ENCODE assay signal across 9 mouse cellular contexts in genomic region chr17:36198317-36198716, GRCm38 (mm10). TPM values are rescaled to one million over a fixed set of nuclear protein-coding genes. Genes with fewer than 3 reads are reported as not detected.
DNase-seq lines count a peak whose midpoint lies in the region; ATAC-seq and TF ChIP-seq lines count a peak whose summit lies in the region.
"Had no signal": no experiment of that assay in that cellular context is flagged by ENCODE, and none has a peak within 500 bp of the region (broad histone marks: within the 10 kb centered on the region; RNA-seq: fewer than 3 reads in every experiment).

No protein-coding gene starts in this region.

- WGBS in kidney, embryonic 15.5 days, result 8% methylated on average over 5 of the region's 5 CpGs
- WGBS in liver, postnatal 0 days (ENCODE audit: insufficient replicate concordance), result 18% methylated on average over 5 of the region's 5 CpGs
- WGBS in midbrain, embryonic 13.5 days, result 7% methylated on average over 5 of the region's 5 CpGs

- TF ChIP-seq POLR2A in ES-Bruce4 (IDR thresholded peaks at IDR 0.05; ENCODE audit: insufficient read depth, low read length), result no peak

- H3K27me3 ChIP-seq in kidney, embryonic 15.5 days, result peaks cover 76% of the 10 kb centered on the region
- no peaks in the 10 kb centered on the region for H3K27me3 ChIP-seq in ES-Bruce4 (ENCODE audit: control insufficient read depth, insufficient read depth, low read length, poor library complexity, severe bottlenecking)
- H3K27me3 ChIP-seq in liver, postnatal 0 days (ENCODE audit: insufficient read depth, low read length), result no peaks in the 10 kb centered on the region
- H3K27me3 ChIP-seq in midbrain, embryonic 13.5 days, result peaks cover 23% of the 10 kb centered on the region

- no peaks in the 10 kb centered on the region for H3K36me3 ChIP-seq in kidney, embryonic 15.5 days
- no peaks in the 10 kb centered on the region for H3K36me3 ChIP-seq in ES-Bruce4 (ENCODE audit: control insufficient read depth, insufficient read depth, low read length, poor library complexity, severe bottlenecking)
- H3K36me3 ChIP-seq in liver, postnatal 0 days (replicated peaks; ENCODE audit: insufficient read depth, low read length), result no peaks in the 10 kb centered on the region
- no peaks in the 10 kb centered on the region for H3K36me3 ChIP-seq in midbrain, embryonic 13.5 days

- peak; percentile 7 for DNase-seq in kidney, adult 9 months
- peak; percentile 59 for DNase-seq in 416B (ENCODE audit: low read depth)
- peak; percentile 51 for DNase-seq in liver, postnatal 0 days
- DNase-seq in cerebellum, adult 18-20 months, result no peak
- no peak for DNase-seq in frontal cortex, postnatal 14 days (ENCODE audit: low spot score in 2 of 2)
- DNase-seq: kidney, adult 8-10 months had no signal

- 0 out of 2 replicates have a peak, but pooled peaks have one; percentile 24 for TF ChIP-seq EP300 in ES-Bruce4 (IDR thresholded peaks at IDR 0.05; ENCODE audit: insufficient read depth, low read depth, low read length)
- no peak for TF ChIP-seq EP300 in liver, postnatal 0 days (IDR thresholded peaks at IDR 0.05; ENCODE audit: low read depth)

- ATAC-seq in kidney, embryonic 15.5 days (replicated peaks; ENCODE audit: low FRiP score), result no peak
- no peak for ATAC-seq in liver, postnatal 0 days
- ATAC-seq in midbrain, embryonic 13.5 days, result no peak

- H3K27ac ChIP-seq in kidney, embryonic 15.5 days, result no peak overlapping the region
- no peak overlapping the region for H3K27ac ChIP-seq in ES-Bruce4 (ENCODE audit: insufficient read depth, low read length)
- no peak overlapping the region for H3K27ac ChIP-seq in liver, postnatal 0 days (ENCODE audit: low read depth)
- no peak overlapping the region for H3K27ac ChIP-seq in midbrain, embryonic 13.5 days

- no peak overlapping the region for H3K4me3 ChIP-seq in kidney, embryonic 15.5 days (replicated peaks)
- H3K4me3 ChIP-seq in ES-Bruce4 (ENCODE audit: low read depth, low read length), result no peak overlapping the region
- H3K4me3 ChIP-seq in liver, postnatal 0 days (ENCODE audit: low read depth, low read length), result no peak overlapping the region
- H3K4me3 ChIP-seq in midbrain, embryonic 13.5 days (replicated peaks), result no peak overlapping the region

- no peaks in the 10 kb centered on the region for H3K9me3 ChIP-seq in kidney, embryonic 15.5 days (replicated peaks)
- no peaks in the 10 kb centered on the region for H3K9me3 ChIP-seq in ES-Bruce4 (replicated peaks; ENCODE audit: control insufficient read depth, insufficient read depth, low read length, poor library complexity, severe bottlenecking)
- no peaks in the 10 kb centered on the region for H3K9me3 ChIP-seq in liver, postnatal 0 days (ENCODE audit: low read length)
- H3K9me3 ChIP-seq in midbrain, embryonic 13.5 days, result no peaks in the 10 kb centered on the region

- H3K4me2 ChIP-seq in kidney, embryonic 15.5 days, result no peak overlapping the region
- no peak overlapping the region for H3K4me2 ChIP-seq in liver, postnatal 0 days (ENCODE audit: low read depth, low read length)
- H3K4me2 ChIP-seq in midbrain, embryonic 13.5 days (replicated peaks), result no peak overlapping the region

- peak; percentile 96 for TF ChIP-seq CTCF in ES-Bruce4 (IDR thresholded peaks at IDR 0.05; ENCODE audit: low read depth, low read length)
- TF ChIP-seq CTCF in liver, postnatal 0 days (IDR thresholded peaks at IDR 0.05; ENCODE audit: low read depth), result peak; percentile 54

- no peaks in the 10 kb centered on the region for H3K4me1 ChIP-seq in kidney, embryonic 15.5 days
- no peaks in the 10 kb centered on the region for H3K4me1 ChIP-seq in ES-Bruce4 (ENCODE audit: control insufficient read depth, insufficient read depth, low read length)
- no peaks in the 10 kb centered on the region for H3K4me1 ChIP-seq in liver, postnatal 0 days (ENCODE audit: insufficient read depth)
- H3K4me1 ChIP-seq in midbrain, embryonic 13.5 days (replicated peaks), result no peaks in the 10 kb centered on the region

- no peak overlapping the region for H3K9ac ChIP-seq in kidney, embryonic 15.5 days
- no peak overlapping the region for H3K9ac ChIP-seq in ES-Bruce4 (ENCODE audit: low read depth, poor library complexity, severe bottlenecking)
- H3K9ac ChIP-seq in liver, postnatal 0 days (replicated peaks), result no peak overlapping the region
- no peak overlapping the region for H3K9ac ChIP-seq in midbrain, embryonic 13.5 days (replicated peaks)

RNA-seq across cellular contexts. Expression of gene H2-T3, which starts 8.2 kb away (rescaled TPM):
- polyA plus RNA-seq in kidney, embryonic 15.5 days (2015; fragmentation: Nextera tagmentation; extraction: Ambion mirVana), result not detected in 2 replicates
- polyA plus RNA-seq in ES-Bruce4 (2011; ENCODE audit: insufficient read depth, insufficient read length, low read depth, missing spikeins), result 0.64 and 0.84 TPM in 2 replicates
- polyA plus RNA-seq in liver, postnatal 0 days (2015; fragmentation: Nextera tagmentation; extraction: Ambion mirVana), result not detected in 2 replicates
- not detected in 2 replicates for polyA plus RNA-seq in midbrain, embryonic 13.5 days (2015; fragmentation: Nextera tagmentation; extraction: Ambion mirVana)

RNA-seq across cellular contexts. Expression of gene Gm8909, which starts 30.0 kb away (rescaled TPM):
- not detected in 2 replicates for polyA plus RNA-seq in kidney, embryonic 15.5 days (2015; fragmentation: Nextera tagmentation; extraction: Ambion mirVana)
- 13.5 and 17.5 TPM in 2 replicates for polyA plus RNA-seq in ES-Bruce4 (2011; ENCODE audit: insufficient read depth, insufficient read length, low read depth, missing spikeins)
- not detected in 2 replicates for polyA plus RNA-seq in liver, postnatal 0 days (2015; fragmentation: Nextera tagmentation; extraction: Ambion mirVana)
- not detected in 2 replicates for polyA plus RNA-seq in midbrain, embryonic 13.5 days (2015; fragmentation: Nextera tagmentation; extraction: Ambion mirVana)

RNA-seq across cellular contexts. Expression of gene Rpp21, which starts 59.6 kb away (rescaled TPM):
- polyA plus RNA-seq in kidney, embryonic 15.5 days (2015; fragmentation: Nextera tagmentation; extraction: Ambion mirVana), result 107 and 113 TPM in 2 replicates
- 32.1 and 35.0 TPM in 2 replicates for polyA plus RNA-seq in ES-Bruce4 (2011; ENCODE audit: insufficient read depth, insufficient read length, low read depth, missing spikeins)
- 53.2 and 55.1 TPM in 2 replicates for polyA plus RNA-seq in liver, postnatal 0 days (2015; fragmentation: Nextera tagmentation; extraction: Ambion mirVana)
- polyA plus RNA-seq in midbrain, embryonic 13.5 days (2015; fragmentation: Nextera tagmentation; extraction: Ambion mirVana), result 111 and 115 TPM in 2 replicates

Comparison
In these comparisons a context has a peak if more than half of its experiments do, and no peak if none do; other contexts are left out.
1. DNase-seq: peak in kidney, adult 9 months (single experiment), 416B (single experiment) and liver, postnatal 0 days (single experiment); none in cerebellum, adult 18-20 months (0 of 2) and frontal cortex, postnatal 14 days (0 of 2).
2. RNA of gene Gm8909, which starts 30.0 kb away (polyA plus RNA-seq): 13.5 to 17.5 TPM in ES-Bruce4; not detected in kidney, embryonic 15.5 days, not detected in liver, postnatal 0 days and not detected in midbrain, embryonic 13.5 days; every median in the first group is over 10 times any median in the second.